Mouse (Mus musculus) small intestine, adult 2 months (tissue): ENCODE results near the gene Xpo5. TPM values are rescaled to one million over a fixed set of nuclear protein-coding genes. Genes with fewer than 3 reads are reported as not detected.

ENCODE experiments used
- H3K27ac ChIP-seq: fragments of 200-500 bp; 2 replicates; pipeline ENCODE4 v1.5.1; 2012; ENCODE audit warnings: low read depth, low read length, control low read depth, inconsistent platforms; ENCODE audit not compliant: insufficient read depth
- H3K27me3 ChIP-seq: fragments of 200-500 bp; 2 replicates; pipeline ENCODE4 v1.6.1; 2012; ENCODE audit warnings: mild to moderate bottlenecking, moderate library complexity, low read length, inconsistent platforms; ENCODE audit not compliant: control insufficient read depth, insufficient read depth
- H3K36me3 ChIP-seq: fragments of 200-500 bp; 2 replicates; pipeline ENCODE4 v1.6.1; 2012; ENCODE audit warnings: mild to moderate bottlenecking, low read length, control low read depth, inconsistent platforms; ENCODE audit not compliant: control insufficient read depth, insufficient read depth
- H3K4me1 ChIP-seq: fragments of 200-500 bp; 2 replicates; pipeline ENCODE4 v1.6.1; 2012; ENCODE audit warnings: low read length, inconsistent platforms, mixed read lengths; ENCODE audit not compliant: control insufficient read depth, insufficient read depth, insufficient read length
- H3K4me3 ChIP-seq: fragments of 200-500 bp; 2 replicates; pipeline ENCODE4 v1.5.1; 2012; ENCODE audit warnings: low read depth, mild to moderate bottlenecking, control low read depth, inconsistent platforms, low read length, moderate library complexity
- CTCF ChIP-seq: fragments of 200-500 bp; IDR thresholded peaks from 2 replicates; pipeline ENCODE4 v1.5.1; 2012; ENCODE audit warnings: low read depth, mild to moderate bottlenecking, control low read depth, inconsistent platforms, low read length, moderate library complexity, mixed read lengths; ENCODE audit not compliant: insufficient replicate concordance, insufficient read length; ENCODE audit errors: extremely low read depth
- POLR2A ChIP-seq: fragments of 200-500 bp; IDR thresholded peaks from 2 replicates; pipeline ENCODE4 v1.6.1; 2012; ENCODE audit warnings: low read depth, mild to moderate bottlenecking, control low read depth, inconsistent platforms, low read length, moderate library complexity
- WGBS: fragments of 180-500 bp; shearing (Covaris S2); methylation state at CpG from one replicate; pipeline ENCODE4 v1.1.7; 2018; 5-methylcytosine and 5-hydroxymethylcytosine counted together
- polyA plus RNA-seq: library from polyadenylated mRNA; depleted of rRNA; stranded (reverse); fragments of >200 nt; gene quantifications from 2 replicates; pipeline ENCODE4 v1.2.3, GENCODE M21; 2012

Gene Xpo5
- polyA plus RNA-seq, 1 experiment: 8.4 TPM

DNA sequence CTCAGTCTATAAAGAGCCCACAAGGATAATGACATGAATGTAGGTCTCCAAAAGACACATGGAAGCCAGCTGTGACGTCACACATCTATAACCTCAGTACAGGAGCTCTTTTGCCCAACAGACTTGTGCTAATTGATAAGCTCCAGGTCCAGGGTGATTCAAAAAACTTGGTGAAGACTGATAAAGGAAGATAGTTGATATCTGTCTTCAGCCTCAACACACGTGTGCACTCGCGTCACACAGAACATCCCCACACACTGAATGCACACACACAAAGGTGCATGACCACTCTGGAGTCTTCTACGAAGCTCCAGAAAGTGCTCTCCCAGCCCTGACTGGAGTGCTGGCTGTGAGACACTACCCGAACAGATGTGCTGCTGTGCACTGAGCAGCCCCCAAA, 34.5 kb downstream of the Xpo5 start:
- H3K4me1 ChIP-seq: no peaks in the 10 kb centered on the region; the same call in 1 of the 2 replicates
- H3K36me3 ChIP-seq: peaks cover 59% of the 10 kb centered on the region
- H3K4me3 ChIP-seq: no peak overlapping the region
- 92% methylated on average over 6 of the region's 6 CpGs for WGBS
- H3K27me3 ChIP-seq: no peaks in the 10 kb centered on the region
- no peak overlapping the region for H3K27ac ChIP-seq
- TF ChIP-seq POLR2A: no peak
- no peak for TF ChIP-seq CTCF

DNA sequence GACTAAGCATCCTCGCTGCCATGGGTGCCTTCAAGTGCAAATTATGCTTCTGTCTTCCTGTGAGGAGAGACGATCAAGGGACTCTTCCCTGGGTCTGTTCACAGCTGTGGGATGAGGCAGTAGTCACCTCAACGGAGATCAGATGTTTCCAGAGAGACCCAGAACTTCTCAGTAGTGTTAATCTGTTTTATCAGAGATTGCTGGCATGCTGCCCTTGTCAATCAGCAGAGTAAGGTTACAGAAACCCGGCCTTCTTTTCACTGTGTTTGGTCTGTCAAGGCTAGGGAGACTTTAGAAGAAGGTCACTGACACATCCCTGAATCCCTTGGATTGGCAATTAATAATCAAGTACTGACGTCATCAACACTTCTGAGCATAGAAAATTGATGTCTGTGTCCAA, 34.9 kb downstream of the Xpo5 start:
- WGBS: 72% methylated on average over 5 of the region's 5 CpGs
- no peak overlapping the region for H3K27ac ChIP-seq
- TF ChIP-seq POLR2A (no peak), CTCF (no peak)
- no peaks in the 10 kb centered on the region for H3K27me3 ChIP-seq
- H3K36me3 ChIP-seq: peaks cover 63% of the 10 kb centered on the region
- H3K4me1 ChIP-seq: no peaks in the 10 kb centered on the region; the same call in 1 of the 2 replicates
- H3K4me3 ChIP-seq: no peak overlapping the region

DNA sequence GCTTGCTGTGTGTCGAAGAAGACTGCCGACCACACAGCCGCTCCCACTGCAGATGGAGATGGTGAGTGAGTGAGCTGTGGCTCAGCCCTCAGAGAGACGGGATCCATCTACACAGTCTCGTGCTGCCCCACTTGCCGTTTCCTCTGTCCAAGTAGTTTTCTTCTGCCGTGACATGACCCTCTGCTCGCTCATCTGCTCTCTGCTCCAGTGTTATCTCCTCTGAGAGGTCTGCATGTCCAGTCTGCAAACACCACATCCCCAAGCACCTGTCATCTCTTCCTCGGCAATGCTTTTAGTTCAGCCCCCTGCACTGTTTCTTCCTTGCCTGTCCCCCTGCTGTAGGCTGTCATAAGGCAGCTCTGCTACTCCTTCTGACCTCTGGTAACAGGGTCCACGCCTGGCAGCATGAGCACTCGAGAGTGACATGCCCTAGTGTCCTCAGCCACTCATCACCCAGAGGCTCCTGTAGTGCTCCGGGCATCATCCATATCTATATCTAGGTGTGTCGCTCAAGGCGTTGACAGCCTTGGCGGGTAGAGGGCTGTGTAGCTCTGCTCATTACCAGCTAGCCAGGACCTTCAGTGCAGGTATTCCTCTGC, 37.0 kb downstream of the Xpo5 start:
- Histone ChIP-seq H3K4me1 (peaks cover 3% of the 10 kb centered on the region), H3K4me3 (no peak overlapping the region), H3K27ac (no peak overlapping the region), H3K36me3 (peaks cover 66% of the 10 kb centered on the region), H3K27me3 (no peaks in the 10 kb centered on the region)
- WGBS: 87% methylated on average over 15 of the region's 15 CpGs
- TF ChIP-seq POLR2A (no peak), CTCF (no peak)

DNA sequence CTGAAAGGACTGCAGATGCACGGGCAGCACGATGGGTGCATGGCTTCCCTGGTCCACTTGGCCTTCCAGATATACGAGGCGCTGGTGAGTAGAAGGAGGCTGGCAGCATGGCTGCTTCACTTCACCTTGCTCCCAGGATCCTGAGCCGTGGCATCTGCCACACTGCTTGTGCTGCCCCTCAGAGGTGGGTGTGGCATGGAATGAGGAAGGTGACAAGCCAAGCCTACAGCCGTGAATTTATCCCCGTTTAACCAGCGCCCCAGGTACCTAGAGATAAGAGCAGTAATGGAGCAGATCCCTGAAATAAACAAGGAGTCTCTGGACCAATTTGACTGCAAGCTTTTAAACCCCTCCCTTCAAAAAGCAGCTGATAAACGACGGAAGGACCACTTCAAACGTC, 38.9 kb downstream of the Xpo5 start:
- peaks cover 3% of the 10 kb centered on the region for H3K4me1 ChIP-seq
- H3K27ac ChIP-seq: no peak overlapping the region
- H3K4me3 ChIP-seq: no peak overlapping the region
- H3K27me3 ChIP-seq: no peaks in the 10 kb centered on the region
- peaks cover 67% of the 10 kb centered on the region for H3K36me3 ChIP-seq
- WGBS: 50% methylated on average over 11 of the region's 11 CpGs
- TF ChIP-seq CTCF (no peak), POLR2A (no peak)

DNA sequence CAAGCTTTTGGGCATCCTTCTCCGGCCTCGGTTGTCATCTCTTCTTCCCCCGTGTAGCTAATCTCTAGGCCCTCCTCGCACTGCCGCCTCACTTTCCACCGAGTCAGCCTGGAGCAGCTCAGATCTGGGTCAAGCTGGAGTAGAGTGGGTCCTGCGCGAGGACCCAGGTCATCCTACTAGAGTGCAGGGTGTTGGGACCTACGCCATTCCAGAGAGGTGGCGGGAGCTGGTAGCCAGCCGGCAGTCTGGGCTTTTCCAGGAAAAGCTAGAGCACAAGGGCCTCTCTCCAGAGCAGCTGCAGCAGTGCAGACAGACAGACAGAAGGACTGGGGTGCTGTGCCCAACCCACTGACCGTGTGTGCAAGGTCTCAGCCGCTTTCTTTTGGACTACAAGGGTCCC, 39.7 kb downstream of the Xpo5 start:
- Histone ChIP-seq H3K4me1 (peaks cover 8% of the 10 kb centered on the region), H3K36me3 (peaks cover 59% of the 10 kb centered on the region)
- WGBS: 89% methylated on average over 13 of the region's 13 CpGs

DNA sequence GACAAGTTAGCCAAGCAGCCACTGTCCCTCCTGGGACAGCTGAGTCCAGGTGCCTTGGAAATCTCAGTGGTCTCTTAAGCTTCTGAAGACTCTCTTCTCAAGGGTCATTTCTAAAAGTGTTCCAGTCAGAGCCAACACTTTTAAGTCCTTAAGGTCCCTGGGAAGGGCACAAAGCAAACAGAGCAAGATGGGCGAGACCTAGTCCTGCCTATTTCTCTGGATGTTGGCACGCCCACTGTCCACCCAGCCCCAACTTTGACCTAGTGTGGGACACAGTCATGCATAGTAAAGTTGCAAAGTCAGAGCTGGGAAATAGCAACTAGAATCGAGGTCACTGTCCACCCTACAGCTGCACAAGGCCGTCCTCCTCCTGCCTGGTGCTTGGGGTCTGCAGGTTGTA, 40.4 kb downstream of the Xpo5 start:
- no peak overlapping the region for H3K27ac ChIP-seq
- no peak overlapping the region for H3K4me3 ChIP-seq
- WGBS: 62% methylated on average over 4 of the region's 4 CpGs
- H3K27me3 ChIP-seq: no peaks in the 10 kb centered on the region
- no peak for TF ChIP-seq POLR2A
- TF ChIP-seq CTCF: no peak
- peaks cover 56% of the 10 kb centered on the region for H3K36me3 ChIP-seq
- H3K4me1 ChIP-seq: peaks cover 8% of the 10 kb centered on the region

More for the DNA sequence above, 39.7 kb downstream of the Xpo5 start:
- Histone ChIP-seq H3K4me3 (no peak overlapping the region), H3K27me3 (no peaks in the 10 kb centered on the region), H3K27ac (no peak overlapping the region)
- no peak for TF ChIP-seq CTCF

DNA sequence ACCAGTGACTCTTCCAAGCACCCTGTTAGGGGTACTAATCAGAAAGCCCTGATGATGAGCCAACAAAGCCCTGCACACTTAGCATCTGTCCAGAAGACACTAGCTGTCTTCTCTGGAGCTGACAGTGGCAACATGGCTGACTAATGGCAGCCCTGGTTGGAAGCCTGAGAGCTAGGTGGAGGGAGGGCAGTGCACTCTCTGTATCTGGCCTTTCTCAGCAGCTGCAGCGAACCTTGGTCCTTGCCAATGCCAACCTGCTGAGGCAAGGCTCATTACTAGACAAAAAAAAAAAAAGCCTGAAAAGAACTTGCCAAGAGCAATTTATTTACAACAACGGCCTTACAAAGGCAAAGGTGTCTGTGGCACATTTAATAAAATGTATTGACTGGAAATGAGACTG, 41.0 kb downstream of the Xpo5 start:
- Histone ChIP-seq H3K27me3 (no peaks in the 10 kb centered on the region), H3K36me3 (peaks cover 51% of the 10 kb centered on the region), H3K27ac (no peak overlapping the region), H3K4me3 (no peak overlapping the region), H3K4me1 (peaks cover 9% of the 10 kb centered on the region)
- WGBS: 23% methylated on average over 2 of the region's 2 CpGs
- TF ChIP-seq POLR2A (no peak), CTCF (no peak)

DNA sequence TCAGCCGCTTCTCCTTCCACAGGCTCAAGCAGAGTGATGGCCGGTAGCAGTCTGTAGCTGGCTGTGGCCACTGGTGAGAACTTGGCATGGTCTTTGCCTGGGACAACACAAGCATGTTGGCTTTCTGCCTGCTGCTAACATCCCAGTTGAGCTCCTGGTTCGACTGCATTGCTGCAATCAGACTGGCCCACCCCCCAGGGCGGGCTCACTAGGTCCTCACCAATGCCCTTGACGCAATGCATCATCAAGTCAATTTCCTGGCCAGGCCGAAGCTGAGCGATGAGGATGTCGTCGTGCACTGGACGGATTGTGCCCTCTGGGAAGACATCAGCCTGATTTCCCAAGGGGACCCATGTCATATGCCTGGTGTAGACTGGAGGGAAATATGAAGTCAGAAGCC, 42.0 kb downstream of the Xpo5 start:
- WGBS: 78% methylated on average over 10 of the region's 10 CpGs
- H3K36me3 ChIP-seq: peaks cover 51% of the 10 kb centered on the region
- no peak for TF ChIP-seq CTCF
- TF ChIP-seq POLR2A: no peak
- no peak overlapping the region for H3K4me3 ChIP-seq
- peaks cover 13% of the 10 kb centered on the region for H3K4me1 ChIP-seq
- no peaks in the 10 kb centered on the region for H3K27me3 ChIP-seq
- H3K27ac ChIP-seq: no peak overlapping the region
